Mouse (Mus musculus) kidney, adult 2 months (tissue): ENCODE data around the gene Clcf1. TPM values are rescaled to one million over a fixed set of nuclear protein-coding genes. Genes with fewer than 3 reads are reported as not detected.

ENCODE experiments used
- DNase-seq: peaks from one replicate; pipeline ENCODE4 v3.0.0; 2021
- H3K27ac ChIP-seq: fragments of 200-500 bp; 2 replicates; pipeline ENCODE4 v1.5.1; 2012; ENCODE audit warnings: low read depth, low read length, control low read depth, inconsistent platforms; ENCODE audit not compliant: insufficient read depth
- H3K27me3 ChIP-seq: fragments of 200-500 bp; replicated peaks from 2 replicates; pipeline ENCODE4 v1.6.1; 2012; ENCODE audit warnings: mild to moderate bottlenecking, moderate library complexity, low read length, inconsistent platforms; ENCODE audit not compliant: control insufficient read depth, insufficient read depth
- H3K36me3 ChIP-seq: fragments of 200-500 bp; 2 replicates; pipeline ENCODE4 v1.6.1; 2012; ENCODE audit warnings: mild to moderate bottlenecking, moderate library complexity, low read length, inconsistent platforms; ENCODE audit not compliant: control insufficient read depth, insufficient read depth
- H3K4me1 ChIP-seq: fragments of 200-500 bp; 2 replicates; pipeline ENCODE4 v1.6.1; 2011; ENCODE audit warnings: low read length; ENCODE audit not compliant: control insufficient read depth, insufficient read depth
- H3K4me3 ChIP-seq: fragments of 200-500 bp; 2 replicates; pipeline ENCODE4 v1.5.1; 2011; ENCODE audit warnings: mild to moderate bottlenecking, low read depth, low read length, control low read depth; ENCODE audit not compliant: insufficient read depth
- CTCF ChIP-seq: fragments of 200-500 bp; conservative IDR thresholded peaks from 2 replicates; pipeline ENCODE4 v1.5.1; 2011; ENCODE audit warnings: low read depth, mild to moderate bottlenecking, control low read depth, low read length, moderate library complexity, mixed read lengths; ENCODE audit not compliant: insufficient read depth, insufficient read length
- POLR2A ChIP-seq: fragments of 200-500 bp; IDR thresholded peaks from one replicate; pipeline ENCODE4 v1.6.1; 2011; ENCODE audit warnings: low read depth, low read length, control low read depth
- whole genome bisulfite sequencing: fragments of 180-500 bp; shearing (Covaris S2); methylation state at CpG from one replicate; pipeline ENCODE4 v1.1.7; 2018; 5-methylcytosine and 5-hydroxymethylcytosine counted together
- polyA plus RNA-seq: library from polyadenylated mRNA; depleted of rRNA; stranded (reverse); fragments of >200 nt; gene quantifications from 2 replicates; pipeline ENCODE4 v1.2.3, GENCODE M21; 2012

Gene Clcf1
- polyA plus RNA-seq, 1 experiment = 13.6 TPM

DNA sequence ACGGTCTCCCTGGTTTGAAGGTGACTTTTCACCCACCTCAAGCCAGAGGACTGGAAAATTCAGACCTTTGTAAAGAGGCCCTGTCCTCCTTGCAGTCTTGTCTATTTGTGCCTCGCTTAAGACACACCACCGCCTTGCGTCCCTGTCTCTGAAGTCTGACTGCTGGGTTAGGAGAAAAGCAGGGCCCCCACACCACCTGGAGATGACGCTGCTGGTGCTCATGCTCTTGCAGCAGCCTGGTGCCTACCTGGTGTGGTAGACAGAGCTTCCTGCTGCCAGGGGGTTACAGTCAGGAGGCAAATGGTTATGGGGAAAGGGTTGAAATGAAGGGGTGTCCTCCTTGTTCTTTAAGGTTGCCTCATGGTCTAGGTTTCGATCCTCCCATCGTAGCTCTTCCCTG lies 40.2 kb downstream of the Clcf1 start:
- Histone ChIP-seq H3K27ac (no peak overlapping the region), H3K27me3 (no peaks in the 10 kb centered on the region), H3K36me3 (no peaks in the 10 kb centered on the region), H3K4me1 (no peaks in the 10 kb centered on the region; the same call in 1 of the 2 replicates), H3K4me3 (no peak overlapping the region)
- TF ChIP-seq CTCF (no peak), POLR2A (no peak)
- 93% methylated on average over 7 of the region's 7 CpGs for WGBS
- DNase-seq = no peak

DNA sequence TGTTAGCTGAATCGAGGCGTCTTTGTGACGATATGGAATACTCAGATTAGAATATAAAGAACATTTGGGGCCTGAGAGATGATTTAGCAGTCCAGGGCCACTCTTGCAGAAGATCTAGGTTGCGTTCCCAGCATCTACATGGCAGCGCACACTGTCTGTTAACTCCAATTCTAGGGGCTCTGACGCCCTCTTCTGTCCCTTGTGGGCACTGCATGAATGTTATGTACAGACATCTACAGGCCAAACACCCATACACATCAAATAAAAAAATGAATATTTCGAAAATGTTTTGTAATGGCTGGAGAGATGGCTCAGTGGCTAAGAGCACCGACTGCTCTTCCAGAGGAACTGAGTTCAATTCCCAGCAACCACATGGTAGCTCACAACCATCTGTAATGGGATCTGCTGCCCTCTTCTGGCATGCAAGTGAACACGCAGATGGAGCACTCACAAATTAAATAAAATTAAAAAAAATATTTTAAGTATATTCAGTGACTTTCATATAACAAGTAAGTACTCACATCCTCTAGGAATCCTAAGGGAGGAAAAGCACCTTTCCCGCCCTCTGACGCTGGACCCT lies 41.6 kb downstream of the Clcf1 start:
- H3K36me3 ChIP-seq = no peaks in the 10 kb centered on the region
- H3K4me1 ChIP-seq = no peaks in the 10 kb centered on the region; the same call in 1 of the 2 replicates
- no peaks in the 10 kb centered on the region for H3K27me3 ChIP-seq
- H3K27ac ChIP-seq = no peak overlapping the region
- WGBS = 86% methylated on average over 11 of the region's 11 CpGs
- TF ChIP-seq POLR2A (no peak), CTCF (peak; percentile 25)
- H3K4me3 ChIP-seq = no peak overlapping the region
- DNase-seq = no peak

DNA sequence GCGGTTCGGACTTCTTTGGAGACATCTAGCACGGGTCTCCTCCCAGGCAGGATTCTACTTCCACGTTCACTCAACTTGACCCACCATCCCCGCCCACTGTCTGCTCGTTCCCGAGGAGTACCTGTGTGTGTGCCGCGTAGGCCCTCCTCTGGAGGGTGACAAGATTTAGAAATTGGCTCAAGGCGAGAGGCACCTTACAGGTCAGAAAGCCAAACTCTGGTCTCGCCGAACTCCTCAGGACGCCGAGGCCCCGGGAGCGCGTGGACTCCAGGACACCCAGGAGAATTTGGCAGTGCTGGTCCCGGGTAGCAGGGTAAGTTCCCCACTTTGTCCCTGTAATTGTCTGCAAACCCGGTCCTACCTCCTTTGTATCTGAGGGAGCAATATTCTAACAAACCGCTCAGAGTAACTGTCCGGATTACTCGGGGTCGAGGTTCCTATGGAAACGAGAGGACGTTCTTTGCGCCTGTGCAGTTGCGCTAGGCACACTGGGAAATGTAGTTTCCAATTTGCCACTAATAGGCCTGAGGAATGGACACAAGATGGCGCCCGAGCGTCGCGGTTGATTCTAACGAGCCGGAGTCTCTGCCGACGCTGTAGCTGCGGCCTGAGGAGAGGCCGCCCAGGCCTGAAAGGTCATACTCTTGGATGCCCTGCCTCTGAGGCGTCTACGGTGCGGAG lies 43.3 kb downstream of the Clcf1 start:
- Histone ChIP-seq H3K27me3 (no peaks in the 10 kb centered on the region), H3K27ac (peak overlapping the region; percentile 50), H3K36me3 (no peaks in the 10 kb centered on the region), H3K4me1 (no peaks in the 10 kb centered on the region; the same call in 1 of the 2 replicates), H3K4me3 (peak overlapping the region; percentile 67)
- TF ChIP-seq POLR2A (no peak), CTCF (peak; percentile 97)
- WGBS = under 1% methylated on average over 41 of the region's 41 CpGs
- DNase-seq = peak; percentile 97

DNA sequence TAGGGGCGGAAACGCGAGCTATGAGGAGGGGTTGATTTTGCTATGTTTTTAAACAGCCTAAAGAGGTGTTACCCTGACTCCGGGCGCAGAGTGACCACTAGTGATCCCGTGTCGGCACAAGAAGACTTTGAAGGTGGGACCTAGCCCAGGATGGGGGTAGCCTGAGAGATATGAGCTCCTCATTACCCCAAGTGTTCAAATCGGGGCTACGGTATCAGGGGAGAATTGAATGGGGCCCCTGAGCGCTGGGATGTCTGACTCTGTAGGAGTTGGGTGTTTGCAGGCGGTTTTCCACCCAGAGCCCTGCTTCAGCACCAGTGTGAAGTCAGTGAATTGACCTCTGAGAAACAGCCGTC lies 43.8 kb downstream of the Clcf1 start:
- no peak for TF ChIP-seq CTCF
- 18% methylated on average over 12 of the region's 12 CpGs for WGBS
- Histone ChIP-seq H3K4me3 (peak overlapping the region; percentile 43), H3K27ac (peak overlapping the region; percentile 50), H3K4me1 (no peaks in the 10 kb centered on the region; the same call in 1 of the 2 replicates), H3K27me3 (no peaks in the 10 kb centered on the region), H3K36me3 (no peaks in the 10 kb centered on the region)
- DNase-seq = no peak

DNA sequence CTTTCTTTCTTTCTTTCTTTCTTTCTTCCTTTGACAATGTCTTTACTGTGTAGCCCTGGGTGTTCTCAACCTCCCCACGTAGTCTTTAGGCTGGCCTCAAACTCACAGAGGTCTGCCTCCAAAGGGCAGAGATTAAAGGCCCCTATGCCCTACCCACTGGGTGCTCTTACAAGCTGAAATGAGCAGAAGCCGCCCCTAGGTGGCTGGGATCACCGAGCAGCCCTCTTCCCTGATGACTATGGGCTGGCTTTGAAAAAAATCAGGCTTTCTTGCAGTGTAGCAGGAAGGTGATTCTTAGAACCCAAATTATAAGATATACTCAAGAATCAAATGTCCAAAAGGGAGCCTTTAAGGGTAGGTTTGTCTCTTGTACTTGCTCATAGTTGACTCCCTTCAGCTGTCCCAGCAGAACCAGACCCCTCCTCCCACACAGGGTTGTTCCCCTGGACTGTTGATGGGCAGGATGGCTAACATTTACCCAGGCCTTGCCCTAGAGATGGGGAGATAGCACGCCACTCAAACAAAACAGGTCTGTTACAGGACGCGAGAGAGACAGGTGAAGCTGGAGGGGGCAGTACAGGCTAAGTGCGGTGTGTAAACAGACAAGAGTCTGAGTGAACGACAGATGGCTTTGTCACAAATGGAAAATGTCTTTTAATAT lies 47.1 kb downstream of the Clcf1 start:
- Histone ChIP-seq H3K27me3 (no peaks in the 10 kb centered on the region), H3K4me3 (no peak overlapping the region), H3K36me3 (no peaks in the 10 kb centered on the region; the same call in 1 of the 2 replicates), H3K27ac (no peak overlapping the region), H3K4me1 (no peaks in the 10 kb centered on the region; the same call in 1 of the 2 replicates)
- 64% methylated on average over 8 of the region's 8 CpGs for WGBS
- DNase-seq = no peak
- TF ChIP-seq POLR2A (no peak), CTCF (0 out of 2 replicates have a peak, but pooled peaks have one; percentile 19)

DNA sequence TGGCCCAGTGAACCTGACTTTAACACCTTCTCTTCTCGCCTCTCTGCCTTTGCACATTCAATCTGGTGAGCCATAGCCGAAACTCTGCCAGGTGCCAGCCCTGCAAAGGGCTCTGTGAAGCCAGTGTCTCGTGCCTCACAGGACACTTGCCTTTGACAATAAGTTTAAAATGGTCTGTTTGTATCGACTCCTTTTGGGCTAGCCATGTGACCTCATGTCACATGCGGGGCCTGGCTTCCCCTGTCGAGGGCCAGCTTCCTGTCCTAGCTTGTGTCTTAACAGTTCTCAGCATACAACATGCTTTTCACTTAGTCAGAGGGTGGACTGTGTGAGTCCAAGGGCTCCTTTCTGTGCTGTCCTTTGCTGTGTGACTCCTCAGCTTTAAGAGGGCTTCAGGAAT lies 48.7 kb downstream of the Clcf1 start:
- DNase-seq = no peak
- TF ChIP-seq CTCF (no peak), POLR2A (no peak)
- Histone ChIP-seq H3K4me3 (no peak overlapping the region), H3K27me3 (no peaks in the 10 kb centered on the region), H3K4me1 (no peaks in the 10 kb centered on the region), H3K27ac (no peak overlapping the region), H3K36me3 (no peaks in the 10 kb centered on the region; the same call in 1 of the 2 replicates)
- WGBS = 66% methylated on average over 6 of the region's 6 CpGs

DNA sequence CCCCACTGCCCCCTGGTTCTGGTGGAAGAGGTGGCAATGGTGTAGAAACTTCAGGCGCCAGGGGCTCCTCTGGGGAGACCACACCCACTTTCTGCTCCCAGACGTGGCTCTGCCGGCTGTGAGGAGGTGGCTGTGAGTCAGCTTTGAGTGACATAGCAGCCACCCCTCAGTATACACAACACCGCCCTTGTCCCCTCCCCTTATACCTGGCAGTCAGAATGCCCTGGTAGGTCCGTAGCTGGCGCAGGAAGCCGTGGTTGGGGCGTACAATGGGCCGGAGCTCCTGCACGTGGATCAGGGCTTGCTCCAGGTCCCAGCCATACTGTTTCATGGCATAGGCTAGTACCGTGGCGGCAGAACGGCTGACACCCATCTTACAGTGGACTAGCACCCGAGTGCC lies 49.7 kb downstream of the Clcf1 start:
- no peak for TF ChIP-seq POLR2A
- TF ChIP-seq CTCF = no peak
- WGBS = 90% methylated on average over 14 of the region's 14 CpGs
- Histone ChIP-seq H3K27me3 (no peaks in the 10 kb centered on the region), H3K4me3 (no peak overlapping the region), H3K36me3 (no peaks in the 10 kb centered on the region; the same call in 1 of the 2 replicates), H3K4me1 (no peaks in the 10 kb centered on the region), H3K27ac (no peak overlapping the region)
- DNase-seq = no peak
